Mouse (Mus musculus) heart, embryonic 16.5 days (tissue): ENCODE measurements around the gene Unc50. TPM values are rescaled to one million over a fixed set of nuclear protein-coding genes. Genes with fewer than 3 reads are reported as not detected.

ENCODE experiments used
- ATAC-seq: fragments of 200-750 bp; cut with Nextera tagmentation; replicated peaks from 2 replicates; pipeline ENCODE4 v1.8.0; 2017; ENCODE audit warnings: moderate number of reproducible peaks; ENCODE audit not compliant: insufficient read depth, low FRiP score; ENCODE audit errors: extremely low read depth
- H3K27ac ChIP-seq: fragments of 300-500 bp; sonication (generic); 2 replicates; pipeline ENCODE4 v1.5.1; 2014; ENCODE audit warnings: mild to moderate bottlenecking, low read length, control low read depth, moderate library complexity
- H3K27me3 ChIP-seq: fragments of 300-500 bp; sonication (generic); 2 replicates; pipeline ENCODE4 v1.6.1; 2014; ENCODE audit warnings: low read length, mixed read lengths; ENCODE audit not compliant: control insufficient read depth, insufficient read depth
- H3K36me3 ChIP-seq: fragments of 300-500 bp; sonication (generic); 2 replicates; pipeline ENCODE4 v1.6.1; 2014; ENCODE audit not compliant: control insufficient read depth, insufficient read depth
- H3K4me1 ChIP-seq: fragments of 300-500 bp; sonication (generic); 2 replicates; pipeline ENCODE4 v1.6.1; 2014; ENCODE audit warnings: low read length, mixed read lengths; ENCODE audit not compliant: control insufficient read depth, insufficient read depth
- H3K4me2 ChIP-seq: fragments of 300-500 bp; sonication (generic); 2 replicates; pipeline ENCODE4 v1.6.1; 2014; ENCODE audit warnings: low read depth, mild to moderate bottlenecking, control low read depth, low read length
- H3K4me3 ChIP-seq: fragments of 300-500 bp; sonication (generic); 2 replicates; pipeline ENCODE4 v1.5.1; 2014; ENCODE audit warnings: mild to moderate bottlenecking, control low read depth, low read length
- H3K9ac ChIP-seq: fragments of 300-500 bp; sonication (generic); 2 replicates; pipeline ENCODE4 v1.6.1; 2014; ENCODE audit warnings: low read length, control low read depth
- H3K9me3 ChIP-seq: fragments of 300-500 bp; sonication (generic); replicated peaks from 2 replicates; pipeline ENCODE4 v1.6.1; 2016; ENCODE audit warnings: low read length; ENCODE audit not compliant: control insufficient read depth
- WGBS: fragments of 180-500 bp; shearing (Covaris S2); extraction: QIAGEN DNeasy Blood & Tissue Kit; methylation state at CpG from one replicate; pipeline ENCODE4 v1.1.7; 2014; 5-methylcytosine and 5-hydroxymethylcytosine counted together
- polyA plus RNA-seq: library from polyadenylated mRNA; unstranded; fragments of >200 nt; fragmentation: Nextera tagmentation; extraction: Ambion mirVana; gene quantifications from 2 replicates; pipeline ENCODE4 v1.2.1, GENCODE M21; 2015

Unc50 gene
- polyA plus RNA-seq, 1 experiment from 2014 or later, result 78.8 TPM

GRCm38 (mm10) chr1:37430297-37430840 is 430 bp downstream of the Unc50 start:
- H3K4me3 ChIP-seq, result peak overlapping the region; percentile 97
- no peaks in the 10 kb centered on the region for H3K27me3 ChIP-seq
- H3K9ac ChIP-seq, result peak overlapping the region; percentile 96
- H3K27ac ChIP-seq, result peak overlapping the region; percentile 77
- peaks cover 27% of the 10 kb centered on the region for H3K36me3 ChIP-seq
- ATAC-seq, result no peak
- H3K4me1 ChIP-seq, result peaks cover 15% of the 10 kb centered on the region
- peak overlapping the region; percentile 84 for H3K4me2 ChIP-seq
- 2% methylated on average over 40 of the region's 40 CpGs for WGBS
- H3K9me3 ChIP-seq, result no peaks in the 10 kb centered on the region

GRCm38 (mm10) chr1:37436419-37436818 is 6.5 kb downstream of the Unc50 start:
- Histone ChIP-seq H3K36me3 (peaks cover 36% of the 10 kb centered on the region), H3K27ac (no peak overlapping the region), H3K9me3 (no peaks in the 10 kb centered on the region), H3K4me1 (peaks cover 2% of the 10 kb centered on the region), H3K9ac (no peak overlapping the region), H3K4me2 (no peak overlapping the region), H3K4me3 (no peak overlapping the region), H3K27me3 (no peaks in the 10 kb centered on the region)
- ATAC-seq, result no peak
- 68% methylated on average over 3 of the region's 3 CpGs for WGBS

DNA sequence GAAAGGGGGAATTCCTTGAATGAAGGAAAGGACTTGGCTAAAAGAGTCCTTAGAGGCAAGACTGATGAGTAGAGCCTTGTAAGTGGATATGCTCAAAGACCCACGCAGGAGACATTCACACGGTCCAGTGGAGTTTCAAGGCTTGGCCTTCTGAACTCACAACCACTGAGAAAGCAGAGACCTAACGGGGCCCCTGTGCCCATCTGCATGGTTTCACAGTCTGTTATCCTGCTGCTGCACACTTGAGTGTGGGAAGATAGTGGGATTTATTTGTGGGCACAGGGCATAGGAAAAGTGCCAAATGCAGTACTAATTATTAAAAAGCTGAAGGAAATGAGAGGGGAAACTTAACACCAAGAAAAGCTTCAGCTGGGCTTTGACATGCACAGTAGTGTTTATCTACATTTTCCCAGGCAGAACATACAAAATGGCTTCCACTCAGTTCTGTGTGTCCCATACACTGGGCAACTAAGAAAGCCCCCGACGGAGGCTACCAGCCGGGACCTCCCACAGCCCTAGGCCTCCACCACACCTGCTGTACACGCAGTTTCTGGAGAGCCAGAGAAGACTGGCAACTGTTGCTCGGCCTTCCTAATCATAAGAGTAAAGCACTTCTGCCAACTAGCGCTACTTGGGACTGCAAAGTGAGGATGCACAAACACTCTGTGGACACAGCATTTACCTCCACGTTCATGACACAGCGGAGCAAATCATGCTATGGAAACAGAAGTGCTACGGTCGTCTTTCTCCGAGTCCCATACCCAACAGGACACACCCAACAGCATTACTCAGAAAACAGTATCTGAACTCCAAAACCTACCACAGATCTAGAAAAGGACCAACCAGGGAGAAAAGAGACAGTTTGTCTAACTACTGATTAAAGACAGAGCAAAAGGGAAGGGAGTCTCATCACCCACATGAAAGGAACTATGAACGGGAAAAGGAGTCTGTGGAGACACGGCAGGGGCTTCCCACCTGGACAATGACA is 13.2 kb downstream of the Unc50 start:
- Histone ChIP-seq H3K9ac (no peak overlapping the region), H3K27me3 (no peaks in the 10 kb centered on the region), H3K36me3 (peaks cover 7% of the 10 kb centered on the region; the same call in 1 of the 2 replicates), H3K4me3 (no peak overlapping the region), H3K27ac (no peak overlapping the region), H3K4me2 (no peak overlapping the region), H3K4me1 (peaks cover 2% of the 10 kb centered on the region; the same call in 1 of the 2 replicates), H3K9me3 (no peaks in the 10 kb centered on the region)
- WGBS, result 89% methylated on average over 16 of the region's 16 CpGs
- no peak for ATAC-seq

DNA sequence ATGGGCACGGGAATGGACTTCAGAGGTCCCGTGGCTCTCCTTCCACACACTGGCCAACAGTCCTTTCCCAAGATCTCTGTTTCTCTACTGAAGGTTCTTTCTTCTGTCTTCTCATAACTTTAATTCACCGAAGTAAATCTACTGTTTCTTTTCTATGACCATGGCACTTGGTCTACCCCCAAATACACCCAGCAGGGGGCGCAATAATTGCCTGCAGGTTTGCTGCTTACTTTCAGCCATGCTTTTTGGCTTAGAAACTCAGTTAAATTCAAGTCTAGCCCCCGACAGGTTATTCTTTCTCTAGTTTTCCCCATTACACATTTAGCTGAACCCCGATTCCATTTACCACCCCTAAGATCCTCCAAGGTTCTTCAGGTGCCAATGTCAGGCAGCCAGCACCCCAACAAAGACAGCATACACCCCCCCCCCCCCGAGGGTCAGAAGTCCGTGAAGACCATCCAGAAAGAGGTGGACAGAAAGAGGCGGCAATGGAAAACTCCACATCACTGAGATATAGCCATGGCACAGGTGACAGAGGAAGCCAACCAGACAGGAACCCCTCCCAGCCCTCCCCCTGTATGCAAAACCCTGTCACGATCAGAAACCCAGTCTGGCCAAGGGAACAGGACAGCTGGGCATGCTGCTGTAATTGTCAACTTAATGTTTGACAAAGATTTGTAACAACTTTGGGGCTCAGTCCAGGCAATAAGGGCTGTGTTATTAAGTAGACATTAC is 18.6 kb downstream of the Unc50 start:
- no peaks in the 10 kb centered on the region for H3K9me3 ChIP-seq
- H3K27me3 ChIP-seq, result no peaks in the 10 kb centered on the region
- no peaks in the 10 kb centered on the region for H3K4me1 ChIP-seq
- H3K36me3 ChIP-seq, result no peaks in the 10 kb centered on the region
- H3K4me3 ChIP-seq, result no peak overlapping the region
- H3K27ac ChIP-seq, result no peak overlapping the region
- H3K9ac ChIP-seq, result no peak overlapping the region
- H3K4me2 ChIP-seq, result no peak overlapping the region
- ATAC-seq, result no peak
- 75% methylated on average over 10 of the region's 10 CpGs for WGBS

- no peaks in the 10 kb centered on the region for H3K9me3 ChIP-seq
- no peaks in the 10 kb centered on the region for H3K36me3 ChIP-seq
- 85% methylated on average over 8 of the region's 8 CpGs for WGBS
- H3K4me1 ChIP-seq, result no peaks in the 10 kb centered on the region
- no peak overlapping the region for H3K27ac ChIP-seq
- ATAC-seq, result no peak
- no peaks in the 10 kb centered on the region for H3K27me3 ChIP-seq
- no peak overlapping the region for H3K4me3 ChIP-seq
- no peak overlapping the region for H3K4me2 ChIP-seq
- H3K9ac ChIP-seq, result no peak overlapping the region
Observed at GRCm38 (mm10) chr1:37451270-37451669, 21.3 kb downstream of the Unc50 start.

GRCm38 (mm10) chr1:37457546-37457945 is 27.6 kb downstream of the Unc50 start:
- H3K27me3 ChIP-seq, result no peaks in the 10 kb centered on the region
- no peak overlapping the region for H3K9ac ChIP-seq
- H3K4me1 ChIP-seq, result no peaks in the 10 kb centered on the region
- no peak overlapping the region for H3K4me2 ChIP-seq
- no peaks in the 10 kb centered on the region for H3K9me3 ChIP-seq
- H3K36me3 ChIP-seq, result no peaks in the 10 kb centered on the region
- H3K4me3 ChIP-seq, result no peak overlapping the region
- no peak overlapping the region for H3K27ac ChIP-seq
- ATAC-seq, result no peak
- WGBS, result 91% methylated on average over 7 of the region's 7 CpGs

- H3K4me3 ChIP-seq, result no peak overlapping the region
- 75% methylated on average over 10 of the region's 10 CpGs for WGBS
- ATAC-seq, result no peak
Observed at GRCm38 (mm10) chr1:37464878-37465452, 35.0 kb downstream of the Unc50 start.

DNA sequence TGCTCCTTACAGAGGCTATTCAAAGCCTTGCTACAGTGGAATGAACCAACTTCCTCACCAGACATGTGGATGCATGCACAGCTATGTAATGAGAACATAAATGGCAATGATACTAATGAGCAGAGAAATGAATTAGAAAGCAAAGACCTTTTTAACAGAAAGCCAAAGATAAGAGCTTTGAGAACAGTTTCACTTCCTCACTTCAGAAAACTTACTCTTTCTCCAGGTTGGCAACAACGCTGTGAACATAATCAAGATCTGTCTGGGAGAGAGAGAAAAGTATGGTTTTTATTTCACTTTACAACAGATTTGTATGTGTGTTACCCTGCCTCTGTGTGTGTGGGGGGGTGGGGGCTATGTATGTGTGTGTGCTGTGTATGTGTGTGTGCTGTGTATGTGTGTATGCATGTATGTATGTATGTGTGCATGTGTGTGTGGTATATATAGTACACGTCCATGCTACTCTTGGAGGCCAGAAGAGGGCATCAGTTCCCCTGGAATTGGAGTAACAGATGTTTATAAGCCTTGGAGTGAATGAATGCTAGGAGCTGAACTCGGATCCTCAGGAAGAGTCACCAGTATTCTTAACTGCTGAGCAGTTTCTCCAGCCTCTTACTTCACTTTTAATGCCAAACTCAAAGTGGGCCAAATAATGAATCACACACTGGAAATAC is 36.5 kb downstream of the Unc50 start:
- no peak overlapping the region for H3K4me3 ChIP-seq
- H3K9ac ChIP-seq, result no peak overlapping the region
- H3K4me1 ChIP-seq, result no peaks in the 10 kb centered on the region; the same call in 1 of the 2 replicates
- H3K4me2 ChIP-seq, result no peak overlapping the region
- H3K36me3 ChIP-seq, result no peaks in the 10 kb centered on the region
- ATAC-seq, result no peak
- H3K9me3 ChIP-seq, result peaks cover 3% of the 10 kb centered on the region
- WGBS, result 81% methylated on average over 3 of the region's 3 CpGs
- no peak overlapping the region for H3K27ac ChIP-seq
- H3K27me3 ChIP-seq, result no peaks in the 10 kb centered on the region

More at GRCm38 (mm10) chr1:37464878-37465452, 35.0 kb downstream of the Unc50 start:
- Histone ChIP-seq H3K9me3 (peaks cover 3% of the 10 kb centered on the region), H3K36me3 (no peaks in the 10 kb centered on the region), H3K4me1 (no peaks in the 10 kb centered on the region; the same call in 1 of the 2 replicates), H3K27ac (no peak overlapping the region), H3K27me3 (no peaks in the 10 kb centered on the region), H3K9ac (no peak overlapping the region), H3K4me2 (no peak overlapping the region)
